Mouse (Mus musculus): ENCODE results near the gene Insig2. TPM values are rescaled to one million over a fixed set of nuclear protein-coding genes. Genes with fewer than 3 reads are reported as not detected.

Insig2 gene
- polyA plus RNA-seq, 1 experiment from 2014 or later: 49.8 TPM

Other genes with a start within 250 kb of the Insig2 start
- 11.5 and 14.8 TPM in 2 replicates for gene Ccdc93, start 98.5 kb upstream of the Insig2 start, polyA plus RNA-seq (2015; fragmentation: Nextera tagmentation; extraction: Ambion mirVana)
- gene Htr5b, start 195.9 kb upstream of the Insig2 start, polyA plus RNA-seq (2015; fragmentation: Nextera tagmentation; extraction: Ambion mirVana): 2.1 TPM in 2 replicates
- 32.8 and 33.9 TPM in 2 replicates for gene Ddx18, start 235.4 kb upstream of the Insig2 start, polyA plus RNA-seq (2015; fragmentation: Nextera tagmentation; extraction: Ambion mirVana)